8 mouse cellular contexts compared by ENCODE assay signal in genomic region chr7:110645311-110645710, GRCm38 (mm10). TPM values are rescaled to one million over a fixed set of nuclear protein-coding genes. Genes with fewer than 3 reads are reported as not detected.
DNase-seq lines count a peak whose midpoint lies in the region; ATAC-seq lines count a peak whose summit lies in the region.

No protein-coding gene starts in this region.

- H3K9me3 ChIP-seq in limb, embryonic 13.5 days: no peaks in the 10 kb centered on the region
- H3K9me3 ChIP-seq in neural tube, embryonic 14.5 days (ENCODE audit: control insufficient read depth, low read length): no peaks in the 10 kb centered on the region
- H3K9me3 ChIP-seq in intestine, embryonic 16.5 days (ENCODE audit: control insufficient read depth, low read length): peaks cover 5% of the 10 kb centered on the region

- H3K9ac ChIP-seq in limb, embryonic 13.5 days: no peak overlapping the region
- no peak overlapping the region for H3K9ac ChIP-seq in neural tube, embryonic 14.5 days (replicated peaks; ENCODE audit: low read depth, low read length)
- H3K9ac ChIP-seq in intestine, embryonic 16.5 days (ENCODE audit: low read depth, low read length): no peak overlapping the region

- no peak overlapping the region for H3K4me3 ChIP-seq in limb, embryonic 13.5 days
- H3K4me3 ChIP-seq in neural tube, embryonic 14.5 days (ENCODE audit: low read depth, low read length): no peak overlapping the region
- H3K4me3 ChIP-seq in intestine, embryonic 16.5 days (ENCODE audit: low read length): no peak overlapping the region

- peak; percentile 40; the same call in 1 of the 2 replicates for ATAC-seq in limb, embryonic 13.5 days (ENCODE audit: low FRiP score, low read depth)
- peak; percentile 71; the same call in 1 of the 2 replicates for ATAC-seq in neural tube, embryonic 14.5 days (ENCODE audit: low read depth)
- no peak for ATAC-seq in intestine, embryonic 16.5 days

- no peaks in the 10 kb centered on the region for H3K27me3 ChIP-seq in limb, embryonic 13.5 days
- H3K27me3 ChIP-seq in neural tube, embryonic 14.5 days (ENCODE audit: control insufficient read depth, insufficient read depth, low read length): no peaks in the 10 kb centered on the region
- H3K27me3 ChIP-seq in intestine, embryonic 16.5 days (replicated peaks; ENCODE audit: control insufficient read depth, insufficient read depth, low read length): no peaks in the 10 kb centered on the region

- WGBS in limb, embryonic 13.5 days: 73% methylated on average over 5 of the region's 5 CpGs
- WGBS in neural tube, embryonic 14.5 days: 78% methylated on average over 5 of the region's 5 CpGs
- WGBS in intestine, embryonic 16.5 days: 74% methylated on average over 5 of the region's 5 CpGs

- DNase-seq in urinary bladder, postnatal 25 days (ENCODE audit: low spot score): peak; percentile 68
- no peak for DNase-seq in urinary bladder, adult 18-20 months (ENCODE audit: low spot score in 2 of 2)
- peak; percentile 63 for DNase-seq in c-Kit-positive CD71-negative TER-119-negative erythroid progenitor cells, embryonic 14.5 days (ENCODE audit: low read depth)
- DNase-seq in fibroblast of lung, adult 2 months (ENCODE audit: low read depth): peak; percentile 69
- peak; percentile 65 for DNase-seq in induced T-regulatory cell, adult 2 months (ENCODE audit: low read depth)

- peaks cover 6% of the 10 kb centered on the region; the same call in 1 of the 2 replicates for H3K4me1 ChIP-seq in limb, embryonic 13.5 days
- H3K4me1 ChIP-seq in neural tube, embryonic 14.5 days (ENCODE audit: control insufficient read depth, insufficient read depth, low read length): no peaks in the 10 kb centered on the region
- H3K4me1 ChIP-seq in intestine, embryonic 16.5 days (ENCODE audit: control insufficient read depth, insufficient read depth, low read length): peaks cover 16% of the 10 kb centered on the region; the same call in 1 of the 2 replicates

- no peak overlapping the region for H3K4me2 ChIP-seq in limb, embryonic 13.5 days (replicated peaks)
- no peak overlapping the region for H3K4me2 ChIP-seq in neural tube, embryonic 14.5 days (ENCODE audit: low read depth, low read length)
- H3K4me2 ChIP-seq in intestine, embryonic 16.5 days (ENCODE audit: low read depth, low read length): no peak overlapping the region

- no peaks in the 10 kb centered on the region for H3K36me3 ChIP-seq in limb, embryonic 13.5 days
- H3K36me3 ChIP-seq in neural tube, embryonic 14.5 days (ENCODE audit: control insufficient read depth, insufficient read depth, low read length): no peaks in the 10 kb centered on the region
- H3K36me3 ChIP-seq in intestine, embryonic 16.5 days (ENCODE audit: control insufficient read depth, insufficient read depth, low read length): no peaks in the 10 kb centered on the region; the same call in 1 of the 2 replicates

- H3K27ac ChIP-seq in limb, embryonic 13.5 days: no peak overlapping the region
- no peak overlapping the region for H3K27ac ChIP-seq in neural tube, embryonic 14.5 days (ENCODE audit: low read depth, low read length)
- no peak overlapping the region for H3K27ac ChIP-seq in intestine, embryonic 16.5 days (ENCODE audit: low read length)

RNA-seq across cellular contexts. Expression of gene Adm, which starts 17.9 kb away (rescaled TPM):
- polyA plus RNA-seq in limb, embryonic 13.5 days (2015; fragmentation: Nextera tagmentation; extraction: Ambion mirVana): 2.9 and 3.1 TPM in 2 replicates
- 2.0 and 2.1 TPM in 2 replicates for polyA plus RNA-seq in neural tube, embryonic 14.5 days (2014; fragmentation: Nextera tagmentation; extraction: Ambion mirVana)
- polyA plus RNA-seq in intestine, embryonic 16.5 days (2015; fragmentation: Nextera tagmentation; extraction: Ambion mirVana): 5.4 and 5.8 TPM in 2 replicates

RNA-seq across cellular contexts. Expression of gene Sbf2, which starts 30.6 kb away (rescaled TPM):
- polyA plus RNA-seq in limb, embryonic 13.5 days (2015; fragmentation: Nextera tagmentation; extraction: Ambion mirVana): 28.7 and 30.9 TPM in 2 replicates
- 66.5 and 83.1 TPM in 2 replicates for polyA plus RNA-seq in neural tube, embryonic 14.5 days (2014; fragmentation: Nextera tagmentation; extraction: Ambion mirVana)
- 24.7 and 26.6 TPM in 2 replicates for polyA plus RNA-seq in intestine, embryonic 16.5 days (2015; fragmentation: Nextera tagmentation; extraction: Ambion mirVana)

Comparison
In these comparisons a context has a peak if more than half of its experiments do, and no peak if none do; other contexts are left out.
1. DNase-seq: peak in urinary bladder, postnatal 25 days (single experiment), c-Kit-positive CD71-negative TER-119-negative erythroid progenitor cells, embryonic 14.5 days (single experiment), fibroblast of lung, adult 2 months (single experiment) and induced T-regulatory cell, adult 2 months (single experiment); none in urinary bladder, adult 18-20 months (0 of 2).